Mouse (Mus musculus) yolk sac, embryonic 10.5 days (tissue): ENCODE measurements around the gene Bend7.
A peak's percentile ranks its signal among the peaks of the same experiment; 100 is the strongest.

Experiments
- DNase-seq: peaks from one replicate; pipeline ENCODE4 v3.0.0-alpha.2; 2017; ENCODE audit warnings: low spot score

Gene Bend7

GRCm38 (mm10) chr2:4717769-4718661 is at the start of gene Bend7:
TSS of gene Bend7 (plus strand) at chr2:4717831.
- no peak for DNase-seq

- DNase-seq, result no peak
Observed at GRCm38 (mm10) chr2:4668626-4669025, 49.0 kb upstream of the Bend7 start.

GRCm38 (mm10) chr2:4669701-4670100 is 47.9 kb upstream of the Bend7 start:
- no peak for DNase-seq

- DNase-seq, result no peak
Observed at GRCm38 (mm10) chr2:4671636-4672035, 46.0 kb upstream of the Bend7 start.

- DNase-seq, result no peak
Observed at GRCm38 (mm10) chr2:4679886-4680285, 37.7 kb upstream of the Bend7 start.

- DNase-seq, result no peak
Observed at GRCm38 (mm10) chr2:4711262-4711661, 6.4 kb upstream of the Bend7 start.

- no peak for DNase-seq
Observed at GRCm38 (mm10) chr2:4717081-4717768, 406 bp upstream of the Bend7 start.

- DNase-seq, result peak; percentile 69
Observed at GRCm38 (mm10) chr2:4723088-4723487, 5.5 kb downstream of the Bend7 start.

- DNase-seq, result no peak
Observed at GRCm38 (mm10) chr2:4730161-4730560, 12.5 kb downstream of the Bend7 start.

GRCm38 (mm10) chr2:4733971-4734370 is 16.3 kb downstream of the Bend7 start:
- DNase-seq, result no peak

GRCm38 (mm10) chr2:4736095-4736797 is 18.6 kb downstream of the Bend7 start:
- DNase-seq, result no peak

- peak; percentile 70 for DNase-seq
Observed at GRCm38 (mm10) chr2:4736798-4737155, 19.1 kb downstream of the Bend7 start.

GRCm38 (mm10) chr2:4751918-4752317 is 34.3 kb downstream of the Bend7 start:
- DNase-seq, result no peak

- no peak for DNase-seq
Observed at GRCm38 (mm10) chr2:4755716-4756115, 38.1 kb downstream of the Bend7 start.

GRCm38 (mm10) chr2:4757218-4757617 is 39.6 kb downstream of the Bend7 start:
- DNase-seq, result no peak

GRCm38 (mm10) chr2:4760741-4761140 is 43.1 kb downstream of the Bend7 start:
- DNase-seq, result no peak

- DNase-seq, result no peak
Observed at GRCm38 (mm10) chr2:4761906-4762305, 44.3 kb downstream of the Bend7 start.

- DNase-seq, result no peak
Observed at GRCm38 (mm10) chr2:4764071-4764470, 46.4 kb downstream of the Bend7 start.

GRCm38 (mm10) chr2:4770376-4770775 is 52.7 kb downstream of the Bend7 start:
- DNase-seq, result no peak

GRCm38 (mm10) chr2:4773911-4774310 is 56.3 kb downstream of the Bend7 start:
- DNase-seq, result no peak

- DNase-seq, result peak; percentile 30
Observed at GRCm38 (mm10) chr2:4777291-4777690, 59.7 kb downstream of the Bend7 start.

- DNase-seq, result no peak
Observed at GRCm38 (mm10) chr2:4781641-4782040, 64.0 kb downstream of the Bend7 start.

- DNase-seq, result no peak
Observed at GRCm38 (mm10) chr2:4782401-4782800, 64.8 kb downstream of the Bend7 start.
